In genomic region chr4:93493905-93494304, GRCm38 (mm10) we compare ENCODE assay signal across 20 mouse cellular contexts.
A peak's percentile ranks its signal among the peaks of the same experiment; 100 is the strongest.
DNase-seq lines count a peak whose midpoint lies in the region; ATAC-seq lines count a peak whose summit lies in the region.
"Had no signal": no experiment of that assay in that cellular context is flagged by ENCODE, and none has a peak within 500 bp of the region (broad histone marks: within the 10 kb centered on the region; RNA-seq: fewer than 3 reads in every experiment).

No protein-coding gene starts in this region.

- ATAC-seq in common myeloid progenitor, adult 5-6 weeks (replicated peaks; ENCODE audit: low read depth, poor library complexity, severe bottlenecking) = peak; percentile 49
- ATAC-seq in hematopoietic stem cell, adult 5-6 weeks (replicated peaks in 1 of 2; ENCODE audit: insufficient read depth in 1 of 2, low FRiP score in 2 of 2, low TSS enrichment in 1 of 2, low read depth in 1 of 2, poor library complexity in 2 of 2, severe bottlenecking in 2 of 2) = peak; percentile 71 to 74; a peak in 3 of 4 replicates
- ATAC-seq in megakaryocyte progenitor cell, adult 5-6 weeks (replicated peaks; ENCODE audit: poor library complexity) = peak; percentile 65
- ATAC-seq: activated CD4-positive, CD25-positive, alpha-beta regulatory T cell, adult 4 months; CD4-positive, CD25-positive, alpha-beta regulatory T cell, adult 4 months; forebrain, embryonic 13.5 days; forebrain, embryonic 15.5 days; forebrain, postnatal 0 days; Patski had no signal

- DNase-seq in lung, postnatal 25 days (ENCODE audit: low spot score) = no peak
- DNase-seq in spleen, postnatal 10 days (ENCODE audit: low spot score in 2 of 2) = no peak
- DNase-seq: adrenal gland, adult 8-10 months; adrenal gland, postnatal 14 days; B cell, adult 2 months; cerebellum, adult 11 months; cerebellum, adult 18-20 months; cerebellum, adult 8-10 months; cerebellum, adult 9-11 months; cerebellum, postnatal 14 days; cerebellum, postnatal 36 days; forebrain, postnatal 0 days had no signal
